Mouse (Mus musculus) lung, embryonic 14.5 days (tissue): ENCODE data around the gene Rrp12. TPM values are rescaled to one million over a fixed set of nuclear protein-coding genes. Genes with fewer than 3 reads are reported as not detected.

ENCODE experiments used
- ATAC-seq: fragments of 200-750 bp; cut with Nextera tagmentation; 2 replicates; pipeline ENCODE4 v1.8.0; 2017; ENCODE audit warnings: mild to moderate bottlenecking, moderate TSS enrichment, moderate library complexity; ENCODE audit not compliant: insufficient read depth
- DNase-seq: peaks from one replicate; pipeline ENCODE4 v3.0.0-alpha.2; 2015
- H3K27ac ChIP-seq: fragments of 300-500 bp; sonication (generic); 2 replicates; pipeline ENCODE4 v1.5.1; 2014; ENCODE audit warnings: low read depth, mild to moderate bottlenecking, moderate library complexity
- H3K27me3 ChIP-seq: fragments of 300-500 bp; sonication (generic); 2 replicates; pipeline ENCODE4 v1.6.1; 2014; ENCODE audit warnings: low read length, control low read depth; ENCODE audit not compliant: insufficient read depth
- H3K36me3 ChIP-seq: fragments of 300-500 bp; sonication (generic); 2 replicates; pipeline ENCODE4 v1.6.1; 2014; ENCODE audit warnings: control low read depth; ENCODE audit not compliant: insufficient read depth
- H3K4me1 ChIP-seq: fragments of 300-500 bp; sonication (generic); 2 replicates; pipeline ENCODE4 v1.6.1; 2014; ENCODE audit warnings: antibody characterized with exemption, control low read depth; ENCODE audit not compliant: insufficient read depth
- H3K4me2 ChIP-seq: fragments of 300-500 bp; sonication (generic); 2 replicates; pipeline ENCODE4 v1.6.1; 2014; ENCODE audit warnings: mild to moderate bottlenecking
- H3K4me3 ChIP-seq: fragments of 300-500 bp; sonication (generic); 2 replicates; pipeline ENCODE4 v1.5.1; 2014; ENCODE audit warnings: low read depth, low read length
- H3K9ac ChIP-seq: fragments of 300-500 bp; sonication (generic); 2 replicates; pipeline ENCODE4 v1.6.1; 2014
- H3K9me3 ChIP-seq: fragments of 300-500 bp; sonication (generic); 2 replicates; pipeline ENCODE4 v1.6.1; 2016; ENCODE audit warnings: low read depth, low read length, control low read depth
- CTCF ChIP-seq: IDR thresholded peaks from 2 replicates; pipeline ENCODE4 v1.5.1; 2016; ENCODE audit warnings: antibody characterized with exemption, low read depth
- WGBS: fragments of 180-500 bp; shearing (Covaris S2); extraction: QIAGEN DNeasy Blood & Tissue Kit; methylation state at CpG from one replicate; pipeline ENCODE4 v1.1.7; 2014; 5-methylcytosine and 5-hydroxymethylcytosine counted together
- polyA plus RNA-seq: library from polyadenylated mRNA; unstranded; fragments of >200 nt; fragmentation: Nextera tagmentation; extraction: Ambion mirVana; gene quantifications from 2 replicates; pipeline ENCODE4 v1.2.1, GENCODE M21; 2014

Rrp12 gene
- polyA plus RNA-seq, 1 experiment from 2014 or later: 15.6 TPM

GRCm38 (mm10) chr19:41912121-41913080 lies 16.4 kb upstream of the Rrp12 start:
- Histone ChIP-seq H3K4me3 (peak overlapping the region; percentile 95), H3K36me3 (peaks cover 34% of the 10 kb centered on the region), H3K4me2 (peak overlapping the region; percentile 76), H3K4me1 (no peaks in the 10 kb centered on the region; the same call in 1 of the 2 replicates), H3K27ac (peak overlapping the region; percentile 90), H3K9me3 (no peaks in the 10 kb centered on the region), H3K27me3 (no peaks in the 10 kb centered on the region), H3K9ac (peak overlapping the region; percentile 97)
- ATAC-seq: peak; percentile 71
- WGBS: under 1% methylated on average over 50 of the region's 53 CpGs
- no peak for TF ChIP-seq CTCF
- peak; percentile 36 for DNase-seq

- Histone ChIP-seq H3K4me3 (peak within 1 kb of the TSS; percentile 95), H3K4me2 (peak within 1 kb of the TSS; percentile 76), H3K4me1 (no peaks in the 10 kb centered on the region; the same call in 1 of the 2 replicates), H3K27ac (peak within 1 kb of the TSS; percentile 96), H3K9ac (peak within 1 kb of the TSS; percentile 97), H3K9me3 (no peaks in the 10 kb centered on the region), H3K27me3 (no peaks in the 10 kb centered on the region), H3K36me3 (peaks cover 24% of the 10 kb centered on the region)
- ATAC-seq (peak; percentile 92), DNase-seq (peak; percentile 100)
- TF ChIP-seq CTCF: no peak
- WGBS: 5% methylated on average over 54 of the region's 54 CpGs
These were observed 15.5 kb upstream of the Rrp12 start, which contains the start of gene Pgam1 for GRCm38 (mm10) chr19:41911178-41912073. Gene Pgam1, plus strand, starts transcription at chr19:41911923.

- no peak for DNase-seq
- no peak overlapping the region for H3K4me3 ChIP-seq
- H3K27ac ChIP-seq: peak overlapping the region; percentile 10; the same call in 1 of the 2 replicates
- H3K4me2 ChIP-seq: no peak overlapping the region
- no peak overlapping the region for H3K9ac ChIP-seq
- no peak for TF ChIP-seq CTCF
- H3K9me3 ChIP-seq: no peaks in the 10 kb centered on the region
- H3K27me3 ChIP-seq: no peaks in the 10 kb centered on the region
- WGBS: 53% methylated on average over 2 of the region's 2 CpGs
- ATAC-seq: no peak
- H3K36me3 ChIP-seq: peaks cover 16% of the 10 kb centered on the region; the same call in 1 of the 2 replicates
- H3K4me1 ChIP-seq: no peaks in the 10 kb centered on the region; the same call in 1 of the 2 replicates
These were observed 14.4 kb upstream of the Rrp12 start for GRCm38 (mm10) chr19:41910396-41910795.

GRCm38 (mm10) chr19:41908736-41909135 lies 12.8 kb upstream of the Rrp12 start:
- H3K9ac ChIP-seq: no peak overlapping the region
- TF ChIP-seq CTCF: no peak
- WGBS: 80% methylated on average over 3 of the region's 3 CpGs
- H3K27ac ChIP-seq: no peak overlapping the region
- no peaks in the 10 kb centered on the region; the same call in 1 of the 2 replicates for H3K4me1 ChIP-seq
- 0 out of 2 replicates have a peak, but pooled peaks cover 4% of the 10 kb centered on the region for H3K36me3 ChIP-seq
- no peak overlapping the region for H3K4me3 ChIP-seq
- H3K27me3 ChIP-seq: no peaks in the 10 kb centered on the region
- H3K4me2 ChIP-seq: no peak overlapping the region
- DNase-seq: no peak
- ATAC-seq: no peak
- H3K9me3 ChIP-seq: no peaks in the 10 kb centered on the region

- TF ChIP-seq CTCF: no peak
- Histone ChIP-seq H3K36me3 (no peaks in the 10 kb centered on the region), H3K27ac (no peak overlapping the region), H3K4me2 (no peak overlapping the region), H3K9ac (no peak overlapping the region), H3K4me3 (no peak overlapping the region), H3K9me3 (no peaks in the 10 kb centered on the region), H3K27me3 (no peaks in the 10 kb centered on the region), H3K4me1 (no peaks in the 10 kb centered on the region)
- ATAC-seq (no peak), DNase-seq (peak; percentile 80)
- WGBS: 16% methylated on average over 8 of the region's 8 CpGs
These were observed 11.2 kb upstream of the Rrp12 start for GRCm38 (mm10) chr19:41907079-41907760.

- H3K4me2 ChIP-seq: no peak overlapping the region
- no peak for TF ChIP-seq CTCF
- no peak overlapping the region for H3K9ac ChIP-seq
- H3K9me3 ChIP-seq: no peaks in the 10 kb centered on the region
- no peaks in the 10 kb centered on the region for H3K27me3 ChIP-seq
- DNase-seq (no peak), ATAC-seq (no peak)
- 37% methylated on average over 6 of the region's 6 CpGs for WGBS
- no peaks in the 10 kb centered on the region for H3K4me1 ChIP-seq
- H3K36me3 ChIP-seq: no peaks in the 10 kb centered on the region
- H3K27ac ChIP-seq: no peak overlapping the region
- H3K4me3 ChIP-seq: no peak overlapping the region
These were observed 10.5 kb upstream of the Rrp12 start for GRCm38 (mm10) chr19:41906311-41907078.
